Mouse (Mus musculus): Measurements from ENCODE around the gene OR5BS1P.
A peak's percentile ranks its signal among the peaks of the same experiment; 100 is the strongest.
"Not testable (repeated sequence)": the region's sequence is repeated elsewhere in the genome, so short reads cannot be mapped to it uniquely, and the experiment has no call there.

Gene OR5BS1P

GRCm38 (mm10) chr15:98506253-98506957, 36.7 kb downstream of the OR5BS1P start:
- no peak for DNase-seq (ENCODE audit: low spot score in 2 of 2)

- no peak for DNase-seq (ENCODE audit: low spot score in 2 of 2)
Observed at GRCm38 (mm10) chr15:98507321-98507720, 37.6 kb downstream of the OR5BS1P start.

- no peak for DNase-seq (ENCODE audit: low spot score in 2 of 2)
Observed at GRCm38 (mm10) chr15:98509387-98509786, 39.7 kb downstream of the OR5BS1P start.

- DNase-seq (ENCODE audit: low spot score in 2 of 2): peak in 1 of 2 experiments; percentile 59
Observed at GRCm38 (mm10) chr15:98510438-98511385, 41.0 kb downstream of the OR5BS1P start.

GRCm38 (mm10) chr15:98511386-98511928, 41.8 kb downstream of the OR5BS1P start:
- no peak for DNase-seq (ENCODE audit: low spot score in 2 of 2)

- no peak for DNase-seq (ENCODE audit: low spot score in 2 of 2)
Observed at GRCm38 (mm10) chr15:98512232-98512631, 42.5 kb downstream of the OR5BS1P start.

- peak in 1 of 2 experiments; percentile 45 for DNase-seq (ENCODE audit: low spot score in 2 of 2)
Observed at GRCm38 (mm10) chr15:98512799-98513321, 43.2 kb downstream of the OR5BS1P start.

- DNase-seq (ENCODE audit: low spot score in 2 of 2): not testable (repeated sequence)
Observed at GRCm38 (mm10) chr15:98513676-98514075, 44.0 kb downstream of the OR5BS1P start.

GRCm38 (mm10) chr15:98514146-98514545, 44.5 kb downstream of the OR5BS1P start:
- no peak for DNase-seq (ENCODE audit: low spot score in 2 of 2)

GRCm38 (mm10) chr15:98514845-98515244, 45.1 kb downstream of the OR5BS1P start:
- DNase-seq (ENCODE audit: low spot score in 2 of 2): not testable (repeated sequence)

GRCm38 (mm10) chr15:98517380-98518355, 48.0 kb downstream of the OR5BS1P start:
- no peak for DNase-seq (ENCODE audit: low spot score in 2 of 2)

- no peak for DNase-seq (ENCODE audit: low spot score in 2 of 2)
Observed at GRCm38 (mm10) chr15:98521245-98521644, 51.5 kb downstream of the OR5BS1P start.

- DNase-seq (ENCODE audit: low spot score in 2 of 2): no peak
Observed at GRCm38 (mm10) chr15:98526057-98526456, 56.4 kb downstream of the OR5BS1P start.

- no peak for DNase-seq (ENCODE audit: low spot score in 2 of 2)
Observed at GRCm38 (mm10) chr15:98527056-98527771, 57.5 kb downstream of the OR5BS1P start.

- no peak for DNase-seq (ENCODE audit: low spot score in 2 of 2)
Observed at GRCm38 (mm10) chr15:98528066-98528563, 58.4 kb downstream of the OR5BS1P start.

Data from right cerebral cortex, postnatal 36 days (tissue).